Mouse (Mus musculus) small intestine, adult 2 months (tissue): ENCODE results near the gene Trim34a.

ENCODE experiments used
- CTCF ChIP-seq: fragments of 200-500 bp; IDR thresholded peaks from 2 replicates; pipeline ENCODE4 v1.5.1; 2012; ENCODE audit warnings: low read depth, mild to moderate bottlenecking, control low read depth, inconsistent platforms, low read length, moderate library complexity, mixed read lengths; ENCODE audit not compliant: insufficient replicate concordance, insufficient read length; ENCODE audit errors: extremely low read depth
- POLR2A ChIP-seq: fragments of 200-500 bp; IDR thresholded peaks from 2 replicates; pipeline ENCODE4 v1.6.1; 2012; ENCODE audit warnings: low read depth, mild to moderate bottlenecking, control low read depth, inconsistent platforms, low read length, moderate library complexity

DNA sequence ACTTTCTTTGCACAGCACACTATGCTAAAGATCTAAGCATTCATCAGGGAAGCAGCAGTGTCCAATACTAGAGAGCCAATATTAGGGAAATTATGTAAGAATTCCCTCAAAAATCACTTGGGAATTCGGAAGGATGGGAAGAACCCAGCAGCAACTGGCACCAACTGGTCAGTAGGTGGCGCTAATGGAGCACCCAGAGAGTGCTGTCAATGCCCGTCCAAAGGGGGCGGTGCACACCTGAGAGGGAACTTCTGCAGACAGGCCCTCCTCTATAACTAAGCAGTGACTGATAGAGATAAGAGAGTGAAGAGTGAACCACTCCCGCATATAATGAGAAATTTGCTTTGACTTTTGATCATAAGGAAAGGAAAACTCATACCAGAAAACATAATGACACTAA is 44.4 kb upstream of the Trim34a start:
- no peak for TF ChIP-seq POLR2A
- TF ChIP-seq CTCF = peak; percentile 100
